Mouse (Mus musculus) layer of hippocampus, adult 9-10 months (tissue): ENCODE results near the gene Trim44.

Experiments used
- DNase-seq: peaks from one replicate; pipeline ENCODE4 v3.0.0; 2022; ENCODE audit warnings: low spot score

Trim44 gene

DNA sequence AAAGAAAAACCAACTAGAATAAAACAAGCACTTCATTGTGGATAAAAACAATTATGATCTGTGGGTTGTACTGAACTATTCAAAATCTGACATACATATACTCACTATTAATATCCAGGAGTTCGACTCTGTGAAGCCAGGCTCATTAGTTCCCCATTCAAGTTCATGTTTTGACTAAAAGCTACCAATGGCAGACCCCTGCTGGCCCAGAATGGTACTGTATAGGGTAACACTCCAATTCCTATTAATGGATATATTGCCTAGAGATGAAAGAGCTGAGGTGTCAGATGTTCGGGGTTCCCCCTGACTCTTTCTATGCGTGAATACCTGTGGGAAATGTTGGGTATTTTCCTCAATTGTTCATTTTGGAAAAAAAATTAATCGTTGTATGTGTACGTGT lies 117.6 kb downstream of the Trim44 start:
- DNase-seq: peak; percentile 68

GRCm38 (mm10) chr2:102288676-102289075 lies 119.0 kb downstream of the Trim44 start:
- DNase-seq: no peak

DNA sequence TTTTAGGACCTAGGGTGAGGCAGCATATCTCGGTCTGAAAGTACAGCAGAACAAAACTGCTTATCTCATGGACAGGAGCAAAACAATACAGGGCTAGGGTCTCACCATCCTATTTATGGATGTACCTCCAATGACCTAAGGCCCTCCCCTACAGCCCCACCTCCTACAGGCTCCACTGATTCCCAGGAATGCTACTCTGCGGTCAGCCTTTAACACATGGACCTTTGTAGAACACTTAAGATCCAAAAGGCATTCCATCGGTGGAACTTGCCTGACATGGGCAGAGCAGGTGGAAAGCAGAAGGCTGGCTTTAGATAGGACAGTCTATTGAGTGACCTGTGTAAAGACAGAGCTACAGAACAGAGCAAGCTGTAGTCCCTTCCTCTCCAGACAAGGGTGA lies 120.3 kb downstream of the Trim44 start:
- DNase-seq: no peak

DNA sequence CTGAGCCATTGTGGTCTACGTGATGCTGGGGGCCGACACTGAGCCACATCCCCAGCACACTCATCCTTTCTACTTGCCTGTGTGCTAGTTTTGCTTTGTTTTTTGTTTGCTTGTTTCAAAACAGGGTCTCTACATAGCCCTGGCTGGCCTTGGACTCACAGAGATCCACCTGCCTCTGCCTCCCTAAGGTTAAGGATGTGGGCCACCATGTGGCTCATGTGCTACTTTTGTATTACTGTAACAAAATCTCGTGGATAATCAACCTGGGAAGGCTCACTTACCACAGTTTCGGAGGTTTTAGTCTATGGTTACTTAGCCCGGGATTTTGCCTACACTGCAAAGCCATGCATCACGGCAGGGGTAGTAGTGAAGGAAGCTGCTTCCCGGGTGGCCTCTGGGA lies 125.5 kb downstream of the Trim44 start:
- no peak for DNase-seq

GRCm38 (mm10) chr2:102279779-102280178 lies 127.8 kb downstream of the Trim44 start:
- DNase-seq: no peak

GRCm38 (mm10) chr2:102277946-102278345 lies 129.7 kb downstream of the Trim44 start:
- DNase-seq: no peak

GRCm38 (mm10) chr2:102273280-102273679 lies 134.3 kb downstream of the Trim44 start:
- DNase-seq: no peak

GRCm38 (mm10) chr2:102267582-102268339 lies 139.9 kb downstream of the Trim44 start:
- DNase-seq: no peak

- DNase-seq: no peak
Observed at GRCm38 (mm10) chr2:102266911-102267310, 140.7 kb downstream of the Trim44 start.

GRCm38 (mm10) chr2:102259139-102259538 lies 148.5 kb downstream of the Trim44 start:
- DNase-seq: no peak

- DNase-seq: no peak
Observed at GRCm38 (mm10) chr2:102258682-102259081, 148.9 kb downstream of the Trim44 start.

GRCm38 (mm10) chr2:102257964-102258605 lies 149.5 kb downstream of the Trim44 start:
- DNase-seq: no peak

GRCm38 (mm10) chr2:102256591-102257335 lies 150.9 kb downstream of the Trim44 start:
- no peak for DNase-seq

GRCm38 (mm10) chr2:102256100-102256499 lies 151.5 kb downstream of the Trim44 start:
- no peak for DNase-seq

DNA sequence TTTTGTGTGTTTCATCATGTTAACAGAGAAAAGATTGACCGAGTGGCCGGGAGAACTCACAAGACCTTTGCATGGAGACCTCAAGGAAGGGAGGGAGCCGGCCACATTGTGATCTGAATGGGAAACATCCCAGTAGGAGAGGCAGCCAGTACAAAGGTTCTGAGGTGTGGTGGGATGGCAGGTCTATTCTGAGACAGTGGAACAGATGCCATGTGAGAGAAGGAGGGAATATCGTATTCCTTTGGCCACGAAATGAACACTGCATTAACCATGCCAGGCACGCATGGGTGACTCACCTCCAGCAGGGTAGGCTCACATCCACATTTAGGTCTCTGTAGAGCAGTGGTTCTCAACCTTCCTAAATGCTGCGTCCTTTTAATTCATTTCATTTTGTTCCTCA lies 154.4 kb downstream of the Trim44 start:
- DNase-seq: no peak

- DNase-seq: no peak
Observed at GRCm38 (mm10) chr2:102252651-102253050, 155.0 kb downstream of the Trim44 start.
